Mouse (Mus musculus): ENCODE data around the gene Tmod3. TPM values are rescaled to one million over a fixed set of nuclear protein-coding genes. Genes with fewer than 3 reads are reported as not detected.

Tmod3 gene
- polyA plus RNA-seq, 1 experiment from 2014 or later: 85.5 TPM

DNA sequence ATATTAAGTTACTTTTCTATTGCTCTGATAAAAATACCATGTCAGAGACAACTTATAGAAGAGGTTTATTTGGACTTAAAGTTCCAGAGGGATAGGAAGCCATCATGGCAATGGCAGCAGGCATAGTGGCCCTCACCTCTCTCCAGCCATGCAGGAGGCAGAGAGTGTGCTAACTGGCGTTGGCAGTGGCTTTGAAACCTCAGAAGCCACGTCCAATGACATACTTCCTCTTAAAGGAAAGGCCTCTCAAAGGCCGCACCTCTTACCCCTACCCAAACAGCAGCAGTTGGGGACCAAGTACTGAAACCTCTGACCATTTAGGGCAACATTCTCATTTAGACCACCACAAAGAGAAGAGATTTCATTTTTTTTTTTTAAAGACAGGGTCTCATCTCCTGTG lies 82.2 kb downstream of the Tmod3 start:
- Histone ChIP-seq H3K4me1 (peaks cover 4% of the 10 kb centered on the region; the same call in 1 of the 2 replicates), H3K27ac (no peak overlapping the region), H3K4me3 (no peak overlapping the region), H3K27me3 (ENCODE audit: poor library complexity, severe bottlenecking) (no peaks in the 10 kb centered on the region), H3K9me3 (no peaks in the 10 kb centered on the region), H3K36me3 (replicated peaks) (peaks cover 30% of the 10 kb centered on the region)
- no peak for DNase-seq (ENCODE audit: extremely low spot score, low spot score)
- 66% methylated on average over 3 of the region's 3 CpGs for WGBS

- H3K9me3 ChIP-seq: no peaks in the 10 kb centered on the region
- DNase-seq (ENCODE audit: extremely low spot score, low spot score): peak; percentile 25
- H3K4me3 ChIP-seq: no peak overlapping the region
- no peaks in the 10 kb centered on the region for H3K27me3 ChIP-seq (ENCODE audit: poor library complexity, severe bottlenecking)
- H3K36me3 ChIP-seq (replicated peaks): peaks cover 78% of the 10 kb centered on the region
- H3K27ac ChIP-seq: no peak overlapping the region
- WGBS: 84% methylated on average over 14 of the region's 14 CpGs
- no peaks in the 10 kb centered on the region for H3K4me1 ChIP-seq
These were observed 91.2 kb downstream of the Tmod3 start for GRCm38 (mm10) chr9:75468297-75468696.

DNA sequence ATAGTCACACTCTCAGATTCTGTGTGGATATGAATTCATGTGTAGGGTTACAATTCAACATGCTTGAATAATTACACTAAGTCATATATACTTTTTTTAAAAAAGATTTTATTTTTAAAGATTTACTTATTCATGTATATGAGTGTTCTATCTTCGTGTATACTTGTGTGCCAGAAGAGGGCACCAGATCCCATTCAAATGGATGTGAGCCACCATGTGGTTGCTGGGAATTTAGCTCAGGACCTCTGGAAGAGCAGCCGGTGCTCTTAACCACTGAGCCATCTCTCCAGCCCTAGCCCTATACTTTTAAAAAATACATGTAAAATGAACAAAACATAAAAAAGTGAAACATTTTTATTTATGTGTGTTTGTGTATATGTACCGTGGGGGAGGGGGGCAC lies 91.9 kb downstream of the Tmod3 start:
- DNase-seq (ENCODE audit: extremely low spot score, low spot score): no peak
- Histone ChIP-seq H3K9me3 (no peaks in the 10 kb centered on the region), H3K36me3 (replicated peaks) (peaks cover 84% of the 10 kb centered on the region), H3K4me3 (no peak overlapping the region), H3K27me3 (ENCODE audit: poor library complexity, severe bottlenecking) (no peaks in the 10 kb centered on the region), H3K4me1 (no peaks in the 10 kb centered on the region), H3K27ac (no peak overlapping the region)
- 98% methylated on average over 3 of the region's 3 CpGs for WGBS

- Histone ChIP-seq H3K27me3 (ENCODE audit: poor library complexity, severe bottlenecking) (no peaks in the 10 kb centered on the region), H3K4me3 (no peak overlapping the region), H3K27ac (no peak overlapping the region), H3K36me3 (replicated peaks) (peaks cover 86% of the 10 kb centered on the region), H3K9me3 (no peaks in the 10 kb centered on the region), H3K4me1 (no peaks in the 10 kb centered on the region)
- 91% methylated on average over 4 of the region's 4 CpGs for WGBS
- no peak for DNase-seq (ENCODE audit: extremely low spot score, low spot score)
These were observed 92.8 kb downstream of the Tmod3 start for GRCm38 (mm10) chr9:75466641-75467040.

DNA sequence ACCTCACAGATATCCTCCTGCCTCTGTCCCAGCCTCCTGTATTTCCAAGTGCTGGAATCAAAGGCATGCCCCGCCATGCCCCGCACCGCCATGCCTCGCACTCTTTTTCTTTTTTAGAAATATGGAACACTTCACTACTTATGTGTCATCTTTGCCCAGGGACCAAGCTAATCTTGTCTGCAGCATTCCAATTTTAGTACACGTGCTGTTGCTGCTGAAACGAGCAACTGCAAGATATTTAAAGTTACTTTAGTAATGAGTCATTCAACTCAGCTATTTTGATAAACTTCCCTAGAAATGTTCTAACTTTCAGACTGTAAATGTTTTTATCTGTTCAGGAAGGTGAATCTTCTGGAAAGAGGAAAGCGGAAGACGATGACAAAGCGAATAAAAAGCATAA lies 93.6 kb downstream of the Tmod3 start:
- DNase-seq (ENCODE audit: extremely low spot score, low spot score): no peak
- H3K4me3 ChIP-seq: no peak overlapping the region
- no peaks in the 10 kb centered on the region for H3K9me3 ChIP-seq
- peaks cover 86% of the 10 kb centered on the region for H3K36me3 ChIP-seq (replicated peaks)
- no peaks in the 10 kb centered on the region for H3K27me3 ChIP-seq (ENCODE audit: poor library complexity, severe bottlenecking)
- no peak overlapping the region for H3K27ac ChIP-seq
- no peaks in the 10 kb centered on the region for H3K4me1 ChIP-seq
- 96% methylated on average over 9 of the region's 9 CpGs for WGBS

DNA sequence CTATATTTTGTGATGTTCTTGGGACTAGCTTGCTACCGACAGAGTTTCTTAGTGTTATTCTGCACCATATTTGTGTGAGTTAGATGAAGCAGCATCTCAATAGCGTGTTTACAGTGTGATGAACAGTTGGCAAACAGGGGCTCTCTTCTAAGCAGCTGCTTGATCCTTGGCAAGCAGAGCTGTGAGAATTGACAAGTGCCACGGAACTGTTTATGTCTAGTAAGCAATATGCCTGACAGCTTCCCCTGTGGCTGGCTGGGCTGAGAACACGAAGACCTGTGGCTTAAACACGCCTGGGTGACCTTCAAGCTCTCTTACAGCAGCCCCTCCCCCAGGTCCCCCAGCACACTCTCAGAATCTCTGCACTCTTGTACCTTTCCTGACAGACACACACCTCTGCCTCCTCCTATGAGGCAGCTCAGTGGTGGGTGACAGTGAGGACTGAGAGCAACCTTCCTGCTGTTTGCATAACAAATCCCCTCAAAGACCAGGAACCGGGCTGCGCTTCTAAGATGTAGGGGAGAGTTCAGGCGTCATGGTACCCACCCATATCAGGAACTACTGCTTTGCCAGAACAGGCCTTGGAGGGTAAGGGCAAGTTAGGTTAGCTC lies 96.3 kb downstream of the Tmod3 start:
- WGBS: 86% methylated on average over 8 of the region's 8 CpGs
- Histone ChIP-seq H3K4me3 (no peak overlapping the region), H3K4me1 (no peaks in the 10 kb centered on the region), H3K27me3 (ENCODE audit: poor library complexity, severe bottlenecking) (no peaks in the 10 kb centered on the region), H3K27ac (no peak overlapping the region), H3K36me3 (replicated peaks) (peaks cover 98% of the 10 kb centered on the region), H3K9me3 (no peaks in the 10 kb centered on the region)
- DNase-seq (ENCODE audit: extremely low spot score, low spot score): no peak

DNA sequence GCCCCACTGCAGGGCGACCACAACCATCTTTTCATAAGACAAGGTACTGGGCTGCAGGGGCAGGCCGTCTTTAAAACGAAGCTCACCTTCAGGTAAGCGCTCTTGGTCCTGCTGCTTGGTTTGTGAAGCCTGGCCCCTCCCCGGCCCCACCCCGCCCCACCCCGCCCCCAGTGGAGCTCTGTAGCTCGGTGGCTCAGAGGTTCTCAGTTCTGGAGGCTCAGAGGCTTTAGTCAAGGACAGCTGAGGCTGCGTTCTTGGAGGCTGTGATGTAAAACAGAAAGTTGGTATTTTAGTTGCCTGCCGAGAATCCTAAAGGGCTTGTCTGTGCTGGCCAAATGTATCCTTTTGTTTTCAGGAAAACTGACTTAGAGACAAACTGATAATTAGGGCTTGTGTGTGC lies 103.8 kb downstream of the Tmod3 start:
- Histone ChIP-seq H3K4me3 (no peak overlapping the region), H3K4me1 (no peaks in the 10 kb centered on the region), H3K36me3 (replicated peaks) (peaks cover 98% of the 10 kb centered on the region), H3K9me3 (no peaks in the 10 kb centered on the region), H3K27ac (no peak overlapping the region), H3K27me3 (ENCODE audit: poor library complexity, severe bottlenecking) (no peaks in the 10 kb centered on the region)
- DNase-seq (ENCODE audit: extremely low spot score, low spot score): no peak
- WGBS: 81% methylated on average over 10 of the region's 10 CpGs

DNA sequence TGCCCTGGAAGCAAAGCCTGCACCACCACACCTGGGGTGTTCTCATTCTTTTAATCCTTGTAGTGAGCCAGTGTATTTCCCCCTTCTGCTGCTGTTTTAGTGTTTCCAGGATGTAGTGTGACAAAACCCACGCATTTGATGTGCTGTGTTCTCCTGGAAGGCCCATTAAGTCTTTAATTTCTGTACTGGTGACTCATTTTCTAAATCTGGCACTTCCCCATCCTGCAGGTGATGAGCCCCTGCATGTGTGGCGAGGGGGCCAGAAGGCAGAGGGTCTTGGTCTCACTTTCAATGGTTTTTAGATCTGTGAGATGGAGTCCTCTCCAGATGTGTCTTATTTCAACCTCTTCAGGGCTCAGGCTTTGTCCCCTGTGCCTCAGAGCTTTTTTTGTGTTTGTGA lies 105.5 kb downstream of the Tmod3 start:
- DNase-seq (ENCODE audit: extremely low spot score, low spot score): no peak
- Histone ChIP-seq H3K4me3 (no peak overlapping the region), H3K9me3 (no peaks in the 10 kb centered on the region), H3K27me3 (ENCODE audit: poor library complexity, severe bottlenecking) (no peaks in the 10 kb centered on the region), H3K36me3 (replicated peaks) (peaks cover 97% of the 10 kb centered on the region), H3K27ac (no peak overlapping the region), H3K4me1 (no peaks in the 10 kb centered on the region)
- 95% methylated on average over 2 of the region's 2 CpGs for WGBS

DNA sequence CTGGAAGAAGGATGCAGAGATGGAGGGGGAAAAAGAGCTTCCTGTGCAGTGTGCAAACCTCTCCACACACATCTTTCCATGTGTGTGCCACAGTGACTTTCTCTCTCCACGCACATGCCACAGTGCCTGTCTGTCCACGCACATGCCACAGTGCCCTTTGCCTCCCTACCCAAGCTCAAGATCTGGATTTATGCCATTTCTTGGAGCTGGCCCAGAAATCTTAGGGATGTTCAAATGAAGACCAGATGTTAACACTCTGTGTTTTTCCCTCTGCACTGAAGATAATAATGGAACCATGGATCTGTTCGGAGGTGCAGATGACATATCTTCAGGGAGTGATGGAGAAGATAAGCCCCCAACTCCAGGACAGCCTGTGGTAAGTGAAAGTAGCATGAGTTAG lies 111.4 kb downstream of the Tmod3 start:
- DNase-seq (ENCODE audit: extremely low spot score, low spot score): no peak
- Histone ChIP-seq H3K9me3 (no peaks in the 10 kb centered on the region), H3K27me3 (ENCODE audit: poor library complexity, severe bottlenecking) (no peaks in the 10 kb centered on the region), H3K4me3 (no peak overlapping the region), H3K27ac (no peak overlapping the region), H3K36me3 (replicated peaks) (peaks cover 85% of the 10 kb centered on the region), H3K4me1 (peaks cover 2% of the 10 kb centered on the region)
- WGBS: 89% methylated on average over 3 of the region's 3 CpGs

Other genes with a start within 250 kb of the Tmod3 start
- gene Bcl2l10, start 211.9 kb downstream of the Tmod3 start, polyA plus RNA-seq (2016; fragmentation: Nextera tagmentation; extraction: Ambion mirVana): not detected in 2 replicates
- 132 and 144 TPM in 2 replicates for gene Mapk6, start 149.7 kb downstream of the Tmod3 start, polyA plus RNA-seq (2016; fragmentation: Nextera tagmentation; extraction: Ambion mirVana)
- 56.8 and 59.6 TPM in 2 replicates for gene Leo1, start 118.1 kb downstream of the Tmod3 start, polyA plus RNA-seq (2016; fragmentation: Nextera tagmentation; extraction: Ambion mirVana)
- gene Tmod2, start 51.7 kb upstream of the Tmod3 start, polyA plus RNA-seq (2016; fragmentation: Nextera tagmentation; extraction: Ambion mirVana): 39.9 and 41.1 TPM in 2 replicates
- gene Lysmd2, start 66.1 kb upstream of the Tmod3 start, polyA plus RNA-seq (2016; fragmentation: Nextera tagmentation; extraction: Ambion mirVana): 8.9 and 11.4 TPM in 2 replicates
- 12.7 and 15.1 TPM in 2 replicates for gene Scg3, start 124.4 kb upstream of the Tmod3 start, polyA plus RNA-seq (2016; fragmentation: Nextera tagmentation; extraction: Ambion mirVana)
- 4.6 and 4.7 TPM in 2 replicates for gene Bmp5, start 215.7 kb upstream of the Tmod3 start, polyA plus RNA-seq (2016; fragmentation: Nextera tagmentation; extraction: Ambion mirVana)